Mouse (Mus musculus) erythroblast, embryonic 14.5 days (primary cell): ENCODE data around the gene Ntn5.

ENCODE experiments used
- GATA1 ChIP-seq: IDR thresholded peaks from 2 replicates; pipeline ENCODE4 v1.6.1; 2012; ENCODE audit warnings: low read length, inconsistent platforms, mixed read lengths
- TAL1 ChIP-seq: IDR thresholded peaks from 3 replicates; pipeline ENCODE4 v1.6.1; 2012; ENCODE audit warnings: low read length, inconsistent platforms, mixed read lengths

DNA sequence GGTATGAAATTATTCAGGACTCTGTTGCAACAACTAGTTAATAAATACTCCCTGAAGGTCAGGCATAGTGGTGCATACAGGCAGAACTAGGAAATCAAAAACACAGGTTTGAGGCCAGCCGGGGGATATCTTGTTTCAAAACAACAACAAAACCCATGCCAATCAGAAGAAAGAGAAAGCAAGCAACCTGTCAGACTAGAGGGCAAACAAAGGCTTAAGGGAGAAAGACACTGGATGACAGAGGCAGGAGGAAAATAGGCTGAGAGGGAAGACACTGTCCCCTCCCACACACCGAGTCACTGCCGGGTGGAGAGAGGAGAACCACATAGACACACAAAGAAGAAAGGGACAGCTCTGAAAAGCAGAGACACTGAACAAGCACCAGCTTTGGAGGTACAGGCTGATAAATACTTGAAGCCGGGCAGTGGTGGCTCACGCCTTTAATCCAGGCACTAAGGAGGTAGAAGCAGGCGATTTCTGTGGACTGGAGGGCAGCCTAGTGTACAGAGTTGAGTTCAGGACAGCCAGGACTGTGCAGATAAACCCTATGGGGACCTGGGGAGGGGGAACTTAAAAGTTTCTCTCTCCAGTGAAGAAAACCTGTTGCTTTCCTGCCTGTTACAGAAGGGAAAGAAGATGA lies 30.2 kb downstream of the Ntn5 start:
- TF ChIP-seq TAL1 (no peak), GATA1 (no peak)
